Mouse (Mus musculus): ENCODE measurements around the gene Clcnka. TPM values are rescaled to one million over a fixed set of nuclear protein-coding genes. Genes with fewer than 3 reads are reported as not detected.
A peak's percentile ranks its signal among the peaks of the same experiment; 100 is the strongest.

Clcnka gene
- polyA plus RNA-seq, 1 experiment from 2014 or later, result not detected

DNA sequence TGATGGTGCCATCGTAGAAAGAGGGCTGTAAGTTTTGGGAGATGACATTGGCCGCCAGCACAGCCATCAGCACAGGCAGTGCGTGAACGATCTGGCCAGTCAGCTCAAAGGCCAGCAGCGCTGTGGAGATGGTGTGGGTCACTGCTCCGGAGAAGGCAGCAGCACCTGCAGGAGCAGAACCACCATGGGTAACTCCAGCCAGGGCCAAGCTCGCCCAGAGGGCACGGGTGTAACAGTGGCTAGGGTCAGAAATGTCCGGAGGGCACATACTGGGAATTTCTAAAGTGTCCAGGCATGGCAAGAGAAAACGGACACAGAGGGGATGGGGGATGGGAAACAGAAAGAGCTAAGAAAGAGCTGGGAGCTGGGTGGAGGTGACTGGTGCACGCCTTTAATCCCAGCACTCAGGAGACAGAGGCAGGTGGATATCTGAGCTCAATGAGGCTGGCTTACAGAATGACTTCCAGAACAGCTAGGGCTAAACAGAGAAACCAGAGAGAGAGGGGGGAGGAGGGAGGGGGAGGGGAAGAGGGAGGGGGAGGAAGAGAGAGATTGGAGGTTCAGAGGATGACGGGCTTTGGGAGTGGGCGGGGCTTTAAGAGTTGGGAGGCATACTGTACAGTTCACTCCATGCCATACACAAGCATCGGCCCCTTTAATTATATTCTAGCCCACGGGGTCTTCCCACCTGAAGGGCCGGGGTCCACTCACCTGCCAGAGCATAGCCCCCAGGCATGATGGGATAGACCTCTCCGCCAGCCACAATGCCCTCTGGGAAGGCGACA, 9.0 kb downstream of the Clcnka start:
- Histone ChIP-seq H3K27ac (ENCODE audit: low read depth, low read length) (no peak overlapping the region), H3K36me3 (ENCODE audit: control insufficient read depth, insufficient read depth, low read length) (no peaks in the 10 kb centered on the region), H3K4me1 (ENCODE audit: control insufficient read depth, insufficient read depth, low read length) (no peaks in the 10 kb centered on the region), H3K9ac (ENCODE audit: low read length) (no peak overlapping the region), H3K9me3 (replicated peaks; ENCODE audit: control insufficient read depth, low read length) (no peaks in the 10 kb centered on the region), H3K4me2 (ENCODE audit: low read length) (no peak overlapping the region), H3K4me3 (ENCODE audit: low read depth, low read length) (no peak overlapping the region), H3K27me3 (replicated peaks; ENCODE audit: control insufficient read depth, insufficient read depth, low read length) (peaks cover under 1% of the 10 kb centered on the region; the same call in 1 of the 2 replicates)
- no peak for DNase-seq (ENCODE audit: low spot score)
- no peak for ATAC-seq
- WGBS, result 70% methylated on average over 18 of the region's 18 CpGs

DNA sequence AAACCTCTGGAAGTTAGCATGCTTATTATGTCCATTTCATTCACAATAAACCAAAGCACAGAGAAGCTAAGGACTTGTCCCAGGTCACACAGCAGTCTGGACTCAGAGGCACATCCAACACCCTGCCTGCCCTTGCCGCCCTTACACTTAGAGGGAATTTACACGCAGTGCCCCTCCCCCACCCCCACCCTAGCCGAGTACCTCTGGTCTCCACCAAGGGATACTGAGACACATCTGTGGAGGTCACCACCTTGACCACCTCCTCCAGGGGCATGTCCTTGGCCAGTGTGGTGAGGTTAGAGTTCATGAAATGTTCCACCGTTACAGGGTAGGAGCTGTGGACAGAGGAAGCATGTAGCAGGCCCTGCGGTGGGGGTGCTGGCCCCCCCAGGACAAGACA, 10.6 kb downstream of the Clcnka start:
- 67% methylated on average over 5 of the region's 5 CpGs for WGBS

DNA sequence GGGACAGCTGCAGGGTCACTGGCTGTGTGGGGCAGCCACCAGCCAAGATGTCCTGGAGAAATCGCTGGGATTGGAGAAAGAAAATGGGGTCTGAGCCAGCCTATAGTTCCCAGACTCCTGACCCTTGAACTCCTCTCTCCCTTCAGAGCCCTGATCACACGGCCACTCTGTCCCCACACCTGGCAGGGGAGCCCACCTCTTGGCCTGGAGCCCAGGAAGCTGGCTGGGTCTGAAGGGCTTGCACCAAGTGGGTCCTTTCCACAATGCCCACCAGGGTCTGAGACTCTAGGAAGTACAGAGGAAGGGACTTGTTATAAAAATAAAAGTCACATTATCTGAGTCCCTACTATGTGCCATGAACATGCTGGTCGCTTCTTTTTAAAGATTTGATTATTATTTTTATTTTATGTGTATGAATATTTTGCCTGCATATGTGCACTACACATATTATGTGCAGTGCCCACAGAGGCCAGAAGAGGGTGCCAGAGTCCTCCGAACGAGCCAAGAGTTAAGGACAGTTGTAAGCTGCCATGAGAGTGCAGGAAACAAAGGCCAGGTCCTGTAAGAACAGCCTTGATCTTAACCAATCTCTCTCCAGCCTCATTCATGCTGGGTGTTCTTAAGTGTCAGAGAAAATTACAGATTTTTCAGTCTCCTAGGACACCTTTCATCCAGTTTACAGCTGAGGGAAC, 11.3 kb downstream of the Clcnka start:
- DNase-seq (ENCODE audit: low spot score), result peak; percentile 82
- Histone ChIP-seq H3K9ac (ENCODE audit: low read length) (no peak overlapping the region), H3K27me3 (replicated peaks; ENCODE audit: control insufficient read depth, insufficient read depth, low read length) (peaks cover 23% of the 10 kb centered on the region), H3K27ac (ENCODE audit: low read depth, low read length) (no peak overlapping the region), H3K4me3 (ENCODE audit: low read depth, low read length) (no peak overlapping the region), H3K4me1 (ENCODE audit: control insufficient read depth, insufficient read depth, low read length) (0 out of 2 replicates have a peak, but pooled peaks cover 1% of the 10 kb centered on the region), H3K36me3 (ENCODE audit: control insufficient read depth, insufficient read depth, low read length) (no peaks in the 10 kb centered on the region), H3K9me3 (replicated peaks; ENCODE audit: control insufficient read depth, low read length) (no peaks in the 10 kb centered on the region), H3K4me2 (ENCODE audit: low read length) (no peak overlapping the region)
- ATAC-seq, result peak; percentile 41
- 15% methylated on average over 5 of the region's 5 CpGs for WGBS

More for the DNA sequence above, 10.6 kb downstream of the Clcnka start:
- Histone ChIP-seq H3K9me3 (replicated peaks; ENCODE audit: control insufficient read depth, low read length) (no peaks in the 10 kb centered on the region), H3K9ac (ENCODE audit: low read length) (no peak overlapping the region), H3K27ac (ENCODE audit: low read depth, low read length) (no peak overlapping the region), H3K27me3 (replicated peaks; ENCODE audit: control insufficient read depth, insufficient read depth, low read length) (peaks cover 17% of the 10 kb centered on the region), H3K4me2 (ENCODE audit: low read length) (no peak overlapping the region), H3K4me3 (ENCODE audit: low read depth, low read length) (no peak overlapping the region), H3K36me3 (ENCODE audit: control insufficient read depth, insufficient read depth, low read length) (no peaks in the 10 kb centered on the region), H3K4me1 (ENCODE audit: control insufficient read depth, insufficient read depth, low read length) (no peaks in the 10 kb centered on the region)
- DNase-seq (ENCODE audit: low spot score), result no peak
- no peak for ATAC-seq

DNA sequence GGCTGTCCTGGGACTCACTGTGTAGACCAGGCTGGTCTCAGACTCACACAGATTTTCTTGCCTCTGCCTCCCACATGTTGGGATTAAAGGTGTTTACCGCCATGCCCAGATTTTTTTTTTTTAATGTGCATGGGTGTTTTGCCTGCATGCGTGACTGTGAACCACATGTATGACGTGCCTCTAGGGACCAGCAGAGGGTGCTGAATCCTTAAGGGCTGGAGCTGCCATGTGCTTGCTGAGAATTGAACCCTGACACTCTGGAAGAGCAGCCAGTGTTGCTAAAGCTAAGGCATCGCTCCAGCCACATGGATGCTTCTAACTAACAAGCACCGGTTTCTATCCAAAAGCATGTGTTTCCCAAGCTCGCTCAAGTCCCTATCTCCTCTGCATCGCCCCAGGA, 12.4 kb downstream of the Clcnka start:
- Histone ChIP-seq H3K27ac (ENCODE audit: low read depth, low read length) (no peak overlapping the region), H3K9ac (ENCODE audit: low read length) (no peak overlapping the region), H3K4me1 (ENCODE audit: control insufficient read depth, insufficient read depth, low read length) (0 out of 2 replicates have a peak, but pooled peaks cover 3% of the 10 kb centered on the region), H3K4me2 (ENCODE audit: low read length) (no peak overlapping the region), H3K36me3 (ENCODE audit: control insufficient read depth, insufficient read depth, low read length) (no peaks in the 10 kb centered on the region), H3K9me3 (replicated peaks; ENCODE audit: control insufficient read depth, low read length) (no peaks in the 10 kb centered on the region), H3K4me3 (ENCODE audit: low read depth, low read length) (no peak overlapping the region), H3K27me3 (replicated peaks; ENCODE audit: control insufficient read depth, insufficient read depth, low read length) (peaks cover 28% of the 10 kb centered on the region)
- ATAC-seq (no peak), DNase-seq (ENCODE audit: low spot score) (no peak)
- WGBS, result 69% methylated on average over 7 of the region's 7 CpGs

DNA sequence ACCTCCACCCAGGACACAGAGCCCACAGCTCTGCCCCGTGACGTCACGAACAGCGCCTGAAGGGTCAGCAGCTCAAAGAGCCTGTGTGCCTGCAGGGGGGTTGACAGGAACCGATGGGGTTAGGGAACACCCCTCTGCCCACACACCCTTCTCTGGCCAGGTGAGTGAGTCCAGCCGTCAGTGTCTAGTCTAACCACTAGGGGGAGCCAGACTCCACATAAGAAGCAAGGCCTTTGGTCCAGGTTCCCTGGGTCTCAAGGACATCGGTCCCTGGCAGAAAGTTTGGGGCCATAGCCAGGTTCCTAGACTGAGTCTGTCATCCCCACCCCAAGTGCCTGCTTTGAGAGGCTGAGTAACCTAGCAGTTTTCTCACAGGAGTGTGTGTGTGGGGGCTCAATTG, 13.2 kb downstream of the Clcnka start:
- ATAC-seq (no peak; the same call in 1 of the 2 replicates), DNase-seq (ENCODE audit: low spot score) (peak; percentile 77)
- Histone ChIP-seq H3K27ac (ENCODE audit: low read depth, low read length) (no peak overlapping the region), H3K4me2 (ENCODE audit: low read length) (no peak overlapping the region), H3K9me3 (replicated peaks; ENCODE audit: control insufficient read depth, low read length) (no peaks in the 10 kb centered on the region), H3K9ac (ENCODE audit: low read length) (no peak overlapping the region), H3K27me3 (replicated peaks; ENCODE audit: control insufficient read depth, insufficient read depth, low read length) (peaks cover 28% of the 10 kb centered on the region), H3K4me1 (ENCODE audit: control insufficient read depth, insufficient read depth, low read length) (0 out of 2 replicates have a peak, but pooled peaks cover 3% of the 10 kb centered on the region), H3K36me3 (ENCODE audit: control insufficient read depth, insufficient read depth, low read length) (no peaks in the 10 kb centered on the region), H3K4me3 (ENCODE audit: low read depth, low read length) (no peak overlapping the region)
- WGBS, result under 1% methylated on average over 7 of the region's 7 CpGs

DNA sequence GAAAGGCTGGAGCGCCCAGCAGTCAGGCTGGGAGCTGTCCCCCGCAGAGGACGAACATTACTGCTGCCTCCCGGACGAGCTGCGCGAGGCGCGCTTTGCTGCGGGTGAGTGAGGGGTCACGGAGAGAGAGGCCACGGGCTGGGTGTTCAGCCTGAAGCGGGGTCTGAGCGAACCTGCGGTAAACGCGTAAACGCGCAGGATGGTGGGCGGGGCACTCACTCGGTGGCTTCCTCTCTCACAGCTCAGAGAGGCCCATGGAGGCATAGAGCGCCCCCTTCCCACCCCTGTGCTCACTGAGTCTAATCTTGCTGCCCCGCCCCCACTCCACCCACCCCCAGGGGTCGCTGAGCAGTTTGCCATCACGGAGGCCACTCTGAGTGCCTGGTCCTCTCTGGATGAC, 16.1 kb downstream of the Clcnka start:
- ATAC-seq (peak; percentile 42), DNase-seq (ENCODE audit: low spot score) (peak; percentile 59)
- Histone ChIP-seq H3K9ac (ENCODE audit: low read length) (peak overlapping the region; percentile 40), H3K4me3 (ENCODE audit: low read depth, low read length) (peak overlapping the region; percentile 27), H3K36me3 (ENCODE audit: control insufficient read depth, insufficient read depth, low read length) (no peaks in the 10 kb centered on the region), H3K4me1 (ENCODE audit: control insufficient read depth, insufficient read depth, low read length) (0 out of 2 replicates have a peak, but pooled peaks cover 3% of the 10 kb centered on the region), H3K27ac (ENCODE audit: low read depth, low read length) (no peak overlapping the region), H3K4me2 (ENCODE audit: low read length) (peak overlapping the region; percentile 52), H3K27me3 (replicated peaks; ENCODE audit: control insufficient read depth, insufficient read depth, low read length) (peaks cover 28% of the 10 kb centered on the region), H3K9me3 (replicated peaks; ENCODE audit: control insufficient read depth, low read length) (no peaks in the 10 kb centered on the region)
- WGBS, result 2% methylated on average over 24 of the region's 25 CpGs

DNA sequence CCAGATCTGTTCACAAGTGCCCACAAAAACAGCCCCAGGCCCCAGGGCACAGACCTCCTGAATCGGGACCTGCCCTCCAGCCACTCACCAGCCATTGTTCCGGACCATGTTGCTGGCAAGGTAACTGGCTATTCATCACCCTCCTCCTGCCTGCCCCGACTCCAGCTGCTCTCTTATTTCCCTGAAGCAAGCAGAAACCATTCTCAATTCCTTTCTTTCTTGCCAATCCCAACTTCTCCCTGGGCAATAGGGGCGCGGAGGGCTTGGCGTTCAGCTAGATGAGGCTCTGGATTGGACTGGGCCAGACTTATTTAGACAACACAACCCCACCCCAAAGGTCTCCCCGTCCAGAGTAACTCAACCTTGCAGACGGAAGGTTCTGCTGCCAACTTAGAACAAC, 18.9 kb downstream of the Clcnka start:
- DNase-seq (ENCODE audit: low spot score) (no peak), ATAC-seq (no peak)
- Histone ChIP-seq H3K4me2 (ENCODE audit: low read length) (no peak overlapping the region), H3K4me3 (ENCODE audit: low read depth, low read length) (no peak overlapping the region), H3K4me1 (ENCODE audit: control insufficient read depth, insufficient read depth, low read length) (0 out of 2 replicates have a peak, but pooled peaks cover 3% of the 10 kb centered on the region), H3K36me3 (ENCODE audit: control insufficient read depth, insufficient read depth, low read length) (no peaks in the 10 kb centered on the region), H3K9me3 (replicated peaks; ENCODE audit: control insufficient read depth, low read length) (no peaks in the 10 kb centered on the region), H3K27me3 (replicated peaks; ENCODE audit: control insufficient read depth, insufficient read depth, low read length) (peaks cover 28% of the 10 kb centered on the region), H3K9ac (ENCODE audit: low read length) (no peak overlapping the region), H3K27ac (ENCODE audit: low read depth, low read length) (no peak overlapping the region)
- WGBS, result 46% methylated on average over 8 of the region's 8 CpGs

DNA sequence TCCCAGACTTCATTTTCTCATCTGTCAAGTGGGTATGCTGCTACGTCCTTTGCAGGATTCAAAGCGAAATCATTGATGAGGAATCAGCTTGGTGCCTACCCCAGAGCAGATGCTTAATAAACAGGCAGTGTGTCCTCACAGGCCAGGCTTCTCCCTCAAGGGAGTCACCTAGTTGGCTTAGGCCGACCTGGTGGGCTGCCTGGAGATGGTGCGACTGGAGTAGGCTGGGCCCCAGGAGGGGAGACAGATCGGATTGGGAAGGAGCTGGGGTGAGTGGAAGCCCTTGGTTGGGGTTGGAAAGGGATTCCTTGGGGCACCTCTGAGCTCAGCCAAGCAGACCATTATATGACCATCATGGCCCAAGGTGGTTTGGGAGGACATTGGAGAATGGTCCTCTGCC, 26.1 kb downstream of the Clcnka start:
- no peaks in the 10 kb centered on the region for H3K36me3 ChIP-seq (ENCODE audit: control insufficient read depth, insufficient read depth, low read length)
- ATAC-seq (no peak), DNase-seq (ENCODE audit: low spot score) (no peak)
- no peak overlapping the region for H3K9ac ChIP-seq (ENCODE audit: low read length)
- no peaks in the 10 kb centered on the region for H3K9me3 ChIP-seq (replicated peaks; ENCODE audit: control insufficient read depth, low read length)
- WGBS, result 97% methylated on average over 5 of the region's 5 CpGs
- 0 out of 2 replicates have a peak, but pooled peaks cover 2% of the 10 kb centered on the region for H3K27me3 ChIP-seq (replicated peaks; ENCODE audit: control insufficient read depth, insufficient read depth, low read length)
- H3K4me3 ChIP-seq (ENCODE audit: low read depth, low read length), result no peak overlapping the region
- H3K4me1 ChIP-seq (ENCODE audit: control insufficient read depth, insufficient read depth, low read length), result no peaks in the 10 kb centered on the region
- no peak overlapping the region for H3K4me2 ChIP-seq (ENCODE audit: low read length)
- no peak overlapping the region for H3K27ac ChIP-seq (ENCODE audit: low read depth, low read length)
